Mouse (Mus musculus): ENCODE results near the gene Dnajb3. TPM values are rescaled to one million over a fixed set of nuclear protein-coding genes. Genes with fewer than 3 reads are reported as not detected.

Dnajb3 gene
- polyA plus RNA-seq, 1 experiment, result not detected

GRCm38 (mm10) chr1:88218051-88218450 lies 12.5 kb upstream of the Dnajb3 start:
- TF ChIP-seq CEBPB (IDR thresholded peaks at IDR 0.05; ENCODE audit: insufficient read depth, poor library complexity, severe bottlenecking) (no peak), POLR2A (IDR thresholded peaks at IDR 0.05; ENCODE audit: insufficient read length, low read depth) (no peak), TCF3 (IDR thresholded peaks at IDR 0.05; ENCODE audit: insufficient read length, low read depth) (no peak), MAX (IDR thresholded peaks at IDR 0.05; ENCODE audit: low read depth) (no peak), MYOG (IDR thresholded peaks at IDR 0.05; ENCODE audit: control insufficient read depth in 1 of 3, insufficient read depth in 1 of 3, insufficient read length in 2 of 3, low read depth in 2 of 3) (no peak), TCF12 (IDR thresholded peaks at IDR 0.05; ENCODE audit: insufficient read depth, poor library complexity, severe bottlenecking) (no peak), MYOD1 (IDR thresholded peaks at IDR 0.05; ENCODE audit: control insufficient read depth in 1 of 3, insufficient read length in 2 of 3, low read depth in 2 of 3) (no peak), USF1 (IDR thresholded peaks at IDR 0.05; ENCODE audit: low read depth) (no peak), POLR2AphosphoS2 (IDR thresholded peaks at IDR 0.05; ENCODE audit: insufficient read length, low read depth) (no peak), REST (IDR thresholded peaks at IDR 0.05; ENCODE audit: insufficient read depth, insufficient read length) (no peak), SRF (IDR thresholded peaks at IDR 0.05; ENCODE audit: control insufficient read depth, insufficient read length, low read depth) (no peak)
- Histone ChIP-seq H3K4me2 (ENCODE audit: low read depth) (no peak overlapping the region), H3K27me3 (ENCODE audit: control insufficient read depth, insufficient read depth, insufficient read length) (no peaks in the 10 kb centered on the region), H3K36me3 (ENCODE audit: control insufficient read depth, insufficient read depth) (no peaks in the 10 kb centered on the region), H3K79me2 (ENCODE audit: control insufficient read depth, insufficient read depth) (no peaks in the 10 kb centered on the region), H3K4me3 (no peak overlapping the region), H3ac (ENCODE audit: control insufficient read depth, insufficient read length) (no peak overlapping the region)

- H3K4me2 ChIP-seq (ENCODE audit: low read depth), result no peak overlapping the region
- H3K79me2 ChIP-seq (ENCODE audit: control insufficient read depth, insufficient read depth), result no peaks in the 10 kb centered on the region
- H3ac ChIP-seq (ENCODE audit: control insufficient read depth, insufficient read length), result no peak overlapping the region
- H3K4me3 ChIP-seq, result no peak overlapping the region
- no peaks in the 10 kb centered on the region for H3K27me3 ChIP-seq (ENCODE audit: control insufficient read depth, insufficient read depth, insufficient read length)
- H3K36me3 ChIP-seq (ENCODE audit: control insufficient read depth, insufficient read depth), result no peaks in the 10 kb centered on the region
- TF ChIP-seq SRF (IDR thresholded peaks at IDR 0.05; ENCODE audit: control insufficient read depth, insufficient read length, low read depth) (no peak), E2F4 (IDR thresholded peaks at IDR 0.05; ENCODE audit: insufficient read depth) (no peak), MYOD1 (IDR thresholded peaks at IDR 0.05; ENCODE audit: control insufficient read depth in 1 of 3, insufficient read length in 2 of 3, low read depth in 2 of 3) (no peak), TCF12 (IDR thresholded peaks at IDR 0.05; ENCODE audit: insufficient read depth, poor library complexity, severe bottlenecking) (no peak), USF1 (IDR thresholded peaks at IDR 0.05; ENCODE audit: low read depth) (no peak), MYOG (IDR thresholded peaks at IDR 0.05; ENCODE audit: control insufficient read depth in 1 of 3, insufficient read depth in 1 of 3, insufficient read length in 2 of 3, low read depth in 2 of 3) (no peak), MAX (IDR thresholded peaks at IDR 0.05; ENCODE audit: low read depth) (no peak), REST (IDR thresholded peaks at IDR 0.05; ENCODE audit: insufficient read depth, insufficient read length) (no peak)
Observed at GRCm38 (mm10) chr1:88217576-88217975, 12.0 kb upstream of the Dnajb3 start.

- H3K36me3 ChIP-seq (ENCODE audit: control insufficient read depth, insufficient read depth), result no peaks in the 10 kb centered on the region
- no peak overlapping the region for H3ac ChIP-seq (ENCODE audit: control insufficient read depth, insufficient read length)
- H3K4me2 ChIP-seq (ENCODE audit: low read depth), result no peak overlapping the region
- TF ChIP-seq POLR2AphosphoS2 (IDR thresholded peaks at IDR 0.05; ENCODE audit: insufficient read length, low read depth) (no peak), USF1 (IDR thresholded peaks at IDR 0.05; ENCODE audit: low read depth) (no peak), REST (IDR thresholded peaks at IDR 0.05; ENCODE audit: insufficient read depth, insufficient read length) (no peak), MYOD1 (IDR thresholded peaks at IDR 0.05; ENCODE audit: control insufficient read depth in 1 of 3, insufficient read length in 2 of 3, low read depth in 2 of 3) (no peak), MAX (IDR thresholded peaks at IDR 0.05; ENCODE audit: low read depth) (no peak), SRF (IDR thresholded peaks at IDR 0.05; ENCODE audit: control insufficient read depth, insufficient read length, low read depth) (no peak)
- no peak overlapping the region for H3K4me3 ChIP-seq
- no peaks in the 10 kb centered on the region for H3K27me3 ChIP-seq (ENCODE audit: control insufficient read depth, insufficient read depth, insufficient read length)
- no peaks in the 10 kb centered on the region for H3K79me2 ChIP-seq (ENCODE audit: control insufficient read depth, insufficient read depth)
Observed at GRCm38 (mm10) chr1:88217144-88217543, 11.6 kb upstream of the Dnajb3 start.

- Histone ChIP-seq H3ac (ENCODE audit: control insufficient read depth, insufficient read length) (no peak overlapping the region), H3K4me2 (ENCODE audit: low read depth) (no peak overlapping the region), H3K79me2 (ENCODE audit: control insufficient read depth, insufficient read depth) (no peaks in the 10 kb centered on the region), H3K36me3 (ENCODE audit: control insufficient read depth, insufficient read depth) (no peaks in the 10 kb centered on the region), H3K4me3 (no peak overlapping the region), H3K27me3 (ENCODE audit: control insufficient read depth, insufficient read depth, insufficient read length) (no peaks in the 10 kb centered on the region)
- TF ChIP-seq REST (IDR thresholded peaks at IDR 0.05; ENCODE audit: insufficient read depth, insufficient read length), result no peak
- TF ChIP-seq MYOD1 (IDR thresholded peaks at IDR 0.05; ENCODE audit: control insufficient read depth in 1 of 3, insufficient read length in 2 of 3, low read depth in 2 of 3), result no peak
- TF ChIP-seq USF1 (IDR thresholded peaks at IDR 0.05; ENCODE audit: low read depth), result no peak
- no peak for TF ChIP-seq POLR2A (IDR thresholded peaks at IDR 0.05; ENCODE audit: insufficient read length, low read depth)
- TF ChIP-seq CEBPB (IDR thresholded peaks at IDR 0.05; ENCODE audit: insufficient read depth, poor library complexity, severe bottlenecking), result no peak
- no peak for TF ChIP-seq TCF3 (IDR thresholded peaks at IDR 0.05; ENCODE audit: insufficient read length, low read depth)
- TF ChIP-seq MAX (IDR thresholded peaks at IDR 0.05; ENCODE audit: low read depth), result no peak
- no peak for TF ChIP-seq MYOG (IDR thresholded peaks at IDR 0.05; ENCODE audit: control insufficient read depth in 1 of 3, insufficient read depth in 1 of 3, insufficient read length in 2 of 3, low read depth in 2 of 3)
- TF ChIP-seq SRF (IDR thresholded peaks at IDR 0.05; ENCODE audit: control insufficient read depth, insufficient read length, low read depth), result no peak
- no peak for TF ChIP-seq POLR2AphosphoS2 (IDR thresholded peaks at IDR 0.05; ENCODE audit: insufficient read length, low read depth)
Observed at GRCm38 (mm10) chr1:88216551-88216950, 11.0 kb upstream of the Dnajb3 start.
